Mouse (Mus musculus) neutrophil, adult 5-6 weeks (primary cell): Measurements from ENCODE around the gene Rcsd1. TPM values are rescaled to one million over a fixed set of nuclear protein-coding genes. Genes with fewer than 3 reads are reported as not detected.

ENCODE experiments used
- ATAC-seq: fragments of 151-379, 151-347 bp; 2 replicates; pipeline ENCODE4 v1.8.0; 2017; ENCODE audit warnings: mild to moderate bottlenecking, moderate TSS enrichment; ENCODE audit not compliant: insufficient number of reproducible peaks, poor library complexity, low FRiP score, severe bottlenecking; ENCODE audit errors: extremely low read depth
- total RNA-seq: library from RNA; stranded (forward); fragments of 200-1000 nt; gene quantifications from 2 replicates; pipeline ENCODE4 v1.2.3, GENCODE M21; 2017

The Rcsd1 gene
- total RNA-seq, 1 experiment from 2014 or later = 393 TPM

GRCm38 (mm10) chr1:165722531-165723123 lies 13.1 kb upstream of the Rcsd1 start:
- ATAC-seq = no peak

DNA sequence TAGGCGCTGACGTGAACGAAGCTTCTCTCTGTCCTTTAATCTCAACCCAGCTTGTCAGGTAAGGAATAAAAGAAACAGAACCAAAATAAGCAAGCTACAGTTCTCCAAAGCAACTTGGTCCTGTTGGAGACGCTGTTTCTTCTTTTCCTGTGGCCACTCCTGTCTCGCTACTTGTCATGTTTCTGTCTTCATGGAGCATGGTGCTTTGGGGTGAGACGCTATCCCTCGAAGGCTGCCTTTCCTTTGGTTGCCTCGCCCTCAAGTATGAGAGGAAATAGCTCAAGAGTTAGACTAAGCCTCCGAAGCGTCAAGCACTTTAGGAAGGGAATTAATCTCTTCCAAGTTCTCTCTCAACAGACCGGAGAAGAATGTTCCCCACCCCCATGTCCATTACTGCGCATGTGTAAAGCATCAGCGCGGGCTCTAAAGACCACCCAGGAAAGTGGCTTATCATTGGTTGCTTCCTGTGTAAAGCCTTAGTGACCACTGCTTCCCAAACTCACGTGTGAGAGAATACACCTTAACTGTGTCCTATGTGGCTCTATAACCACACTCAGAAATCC lies 9.1 kb upstream of the Rcsd1 start:
- no peak for ATAC-seq

DNA sequence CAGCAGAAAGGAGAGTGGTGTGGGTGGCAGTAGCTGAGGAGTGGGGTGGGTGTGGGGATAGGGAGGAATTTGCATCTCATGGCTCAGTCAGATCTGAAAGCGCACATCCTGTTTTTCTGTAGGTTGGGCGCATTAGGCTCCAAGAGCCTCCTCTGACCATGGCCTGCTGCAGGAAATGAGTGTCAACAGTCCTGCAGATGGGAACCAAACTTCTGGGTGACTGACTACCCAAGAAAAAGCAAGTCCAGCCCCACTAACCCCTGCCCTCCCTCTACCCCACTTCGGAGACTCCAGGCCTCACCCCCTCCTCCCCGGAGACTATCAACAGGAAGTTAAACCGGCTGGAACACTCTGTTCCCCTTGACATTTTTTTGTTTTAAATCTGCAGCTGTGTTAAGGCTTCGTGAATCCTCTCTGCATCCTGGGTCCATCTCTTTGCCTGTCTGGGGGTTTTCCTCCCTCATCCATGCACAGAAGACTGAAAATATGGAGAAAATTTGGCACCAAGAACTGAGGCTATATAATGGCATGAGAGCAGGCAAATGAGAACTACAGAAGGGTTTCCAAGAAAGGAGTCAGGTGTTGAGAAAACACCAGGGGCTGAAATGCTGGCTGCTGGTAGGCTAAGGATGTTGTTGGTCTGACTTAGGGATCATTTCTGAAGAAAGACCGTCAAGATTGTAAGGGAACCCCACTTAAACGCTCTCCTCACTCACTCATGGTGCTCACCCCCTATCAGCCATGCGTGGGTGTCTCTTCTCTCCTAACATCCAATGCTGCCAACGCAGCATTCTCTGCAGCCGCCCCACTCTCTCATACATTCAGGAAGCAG lies 8.4 kb upstream of the Rcsd1 start:
- ATAC-seq = peak; percentile 71

- ATAC-seq = no peak
These were observed 6.9 kb upstream of the Rcsd1 start for GRCm38 (mm10) chr1:165716426-165716825.

- ATAC-seq = no peak
These were observed 4.2 kb upstream of the Rcsd1 start for GRCm38 (mm10) chr1:165713798-165714197.

- ATAC-seq = no peak
These were observed 2.4 kb upstream of the Rcsd1 start for GRCm38 (mm10) chr1:165711914-165712313.

DNA sequence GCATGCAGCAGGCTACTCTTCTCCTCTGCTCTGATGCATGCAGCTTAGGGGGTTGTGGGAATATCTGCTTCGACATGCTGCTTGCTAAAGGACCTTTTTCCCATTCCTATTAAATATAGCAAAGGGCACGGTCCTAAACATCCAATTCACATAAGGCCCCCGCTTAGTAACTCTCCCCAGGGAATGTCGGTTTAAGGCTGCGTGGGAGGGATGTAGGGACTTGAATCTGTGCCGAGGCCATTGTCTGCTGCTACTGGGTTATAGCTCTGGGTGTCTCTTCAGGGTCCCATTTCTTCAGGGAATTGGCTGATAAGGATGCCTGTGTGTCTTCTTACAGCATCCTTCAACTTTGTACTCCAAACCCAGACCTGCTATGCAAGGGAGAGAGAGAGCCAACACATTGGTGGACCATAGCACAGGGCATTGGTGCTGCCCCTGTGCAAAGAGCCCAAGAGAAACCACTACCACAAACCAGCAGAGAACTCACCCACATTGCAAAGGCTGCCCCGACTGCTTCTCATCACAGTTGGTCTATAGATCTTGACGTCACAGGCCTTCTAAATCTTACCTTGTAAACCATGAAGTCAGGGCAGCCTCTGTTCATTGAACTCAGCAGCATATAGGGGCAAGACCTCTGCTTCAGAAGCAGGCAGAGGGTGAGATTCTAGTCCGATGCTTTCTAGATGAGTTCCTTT lies 724 bp downstream of the Rcsd1 start:
- ATAC-seq = no peak

- ATAC-seq = peak; percentile 43
These were observed 1.8 kb downstream of the Rcsd1 start for GRCm38 (mm10) chr1:165707640-165708322.

GRCm38 (mm10) chr1:165707241-165707639 lies 2.3 kb downstream of the Rcsd1 start:
- ATAC-seq = no peak

- no peak for ATAC-seq
These were observed 3.1 kb downstream of the Rcsd1 start for GRCm38 (mm10) chr1:165706492-165706891.

DNA sequence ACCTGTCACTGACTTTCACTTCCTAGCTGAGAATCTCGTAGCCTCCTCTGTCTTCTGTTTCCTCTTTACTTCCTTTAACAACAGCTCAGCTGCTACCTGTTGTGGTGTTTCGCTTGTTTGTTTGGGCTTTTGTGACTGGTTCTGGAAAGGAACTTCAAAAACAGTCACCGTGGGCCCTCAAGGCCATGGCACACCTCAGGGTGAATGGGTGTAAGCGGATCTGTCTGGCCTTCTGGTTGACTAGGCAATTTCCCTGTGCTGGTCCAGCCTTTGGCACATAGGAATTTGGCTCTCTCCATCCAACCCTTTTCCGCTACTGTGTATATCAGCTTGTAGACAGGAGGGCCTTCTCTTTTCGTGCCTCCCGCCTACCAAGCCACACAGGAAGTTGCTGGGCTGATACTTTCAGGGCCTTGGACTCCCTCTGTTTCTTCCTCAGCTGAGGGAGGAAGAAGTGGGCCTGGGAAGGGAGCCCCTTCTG lies 3.6 kb downstream of the Rcsd1 start:
- ATAC-seq = peak; percentile 40; the same call in 1 of the 2 replicates

- no peak for ATAC-seq
These were observed 4.2 kb downstream of the Rcsd1 start for GRCm38 (mm10) chr1:165705368-165705767.

DNA sequence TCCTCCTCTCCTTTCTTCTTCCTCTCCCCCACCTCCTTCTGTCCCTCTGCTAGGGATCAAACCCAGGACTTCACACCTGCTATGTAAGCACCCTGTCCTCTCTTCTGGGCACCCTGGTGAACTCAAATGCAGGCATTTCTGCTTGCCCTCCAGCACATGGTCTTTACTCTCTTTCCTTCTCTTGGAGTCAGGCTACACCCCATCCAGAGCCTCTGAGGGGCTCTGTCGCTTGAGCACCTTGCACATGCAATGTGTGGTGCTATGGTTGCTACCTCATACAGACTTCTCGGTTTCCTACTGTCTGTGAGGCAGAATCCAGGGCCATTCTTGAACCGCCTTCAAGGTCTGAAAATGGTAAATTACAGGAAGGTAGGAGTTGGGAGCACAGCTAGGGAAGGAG lies 4.7 kb downstream of the Rcsd1 start:
- ATAC-seq = no peak

- ATAC-seq = no peak
These were observed 7.1 kb downstream of the Rcsd1 start for GRCm38 (mm10) chr1:165702221-165703031.

DNA sequence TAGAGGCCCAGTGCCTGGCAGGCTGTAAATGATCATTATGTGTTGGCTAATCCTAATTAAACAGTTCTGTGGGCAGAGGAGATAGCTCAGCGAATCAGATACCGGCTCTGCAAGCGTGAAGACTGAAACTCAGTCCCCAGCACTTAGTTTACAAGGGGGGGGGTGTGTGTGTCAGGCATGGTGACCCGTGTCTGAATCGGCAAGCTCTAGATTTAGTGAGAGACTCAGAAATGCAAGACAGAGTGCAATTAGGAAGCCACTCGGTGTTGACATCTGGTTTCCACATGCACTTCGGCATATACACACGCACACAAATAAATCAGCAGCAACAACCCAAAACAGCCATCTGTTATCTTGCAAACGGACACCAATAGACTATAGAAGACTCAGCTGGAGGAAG lies 8.0 kb downstream of the Rcsd1 start:
- no peak for ATAC-seq

DNA sequence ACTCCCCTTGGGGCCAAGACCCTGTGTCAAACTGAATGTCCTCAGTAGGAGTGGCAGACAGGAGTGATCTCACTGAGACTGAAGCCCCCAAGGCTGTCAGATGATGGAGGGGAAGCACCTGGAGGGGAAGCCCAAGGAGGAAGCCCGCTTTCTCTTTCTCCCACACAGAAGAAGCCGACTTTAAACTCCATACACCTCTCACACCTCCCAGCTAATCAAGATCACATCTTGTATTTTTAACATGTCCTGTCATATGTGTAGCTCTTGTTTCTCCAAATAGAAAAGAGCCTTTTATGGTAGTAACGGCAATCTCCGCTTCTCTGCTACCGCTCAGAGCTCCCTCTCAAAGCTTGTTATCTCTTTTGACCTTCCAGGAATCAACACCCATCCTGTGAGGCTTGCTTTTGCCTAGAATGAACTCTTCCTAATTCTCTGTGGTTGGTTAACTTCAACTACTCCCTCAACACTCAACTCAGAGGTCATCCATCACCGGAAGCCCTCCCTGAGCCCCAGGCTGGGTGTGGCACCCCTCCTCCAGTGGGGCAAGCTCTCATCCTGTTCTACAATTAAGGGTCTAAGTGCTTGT lies 8.5 kb downstream of the Rcsd1 start:
- ATAC-seq = peak; percentile 18

GRCm38 (mm10) chr1:165700376-165700815 lies 9.2 kb downstream of the Rcsd1 start:
- ATAC-seq = peak; percentile 72

- no peak for ATAC-seq
These were observed 11.9 kb downstream of the Rcsd1 start for GRCm38 (mm10) chr1:165697701-165698100.
